Mouse (Mus musculus) testis, adult 2 months (tissue): ENCODE data around the gene Helb. TPM values are rescaled to one million over a fixed set of nuclear protein-coding genes. Genes with fewer than 3 reads are reported as not detected.

Experiments
- H3K27ac ChIP-seq: fragments of 200-500 bp; 2 replicates; pipeline ENCODE4 v1.5.1; 2012; ENCODE audit warnings: low read depth, low read length; ENCODE audit not compliant: control insufficient read depth, insufficient read depth
- H3K27me3 ChIP-seq: fragments of 200-500 bp; 2 replicates; pipeline ENCODE4 v1.6.1; 2012; ENCODE audit warnings: mild to moderate bottlenecking, low read length, moderate library complexity; ENCODE audit not compliant: control insufficient read depth, insufficient read depth
- H3K36me3 ChIP-seq: fragments of 200-500 bp; 2 replicates; pipeline ENCODE4 v1.6.1; 2012; ENCODE audit warnings: mild to moderate bottlenecking, low read length; ENCODE audit not compliant: control insufficient read depth, insufficient read depth
- H3K4me1 ChIP-seq: fragments of 200-500 bp; 2 replicates; pipeline ENCODE4 v1.6.1; 2012; ENCODE audit warnings: low read length; ENCODE audit not compliant: control insufficient read depth, insufficient read depth
- H3K4me3 ChIP-seq: fragments of 200-500 bp; 2 replicates; pipeline ENCODE4 v1.5.1; 2012; ENCODE audit warnings: low read depth, mild to moderate bottlenecking, low read length, moderate library complexity, mixed read lengths; ENCODE audit not compliant: control insufficient read depth
- CTCF ChIP-seq: fragments of 200-500 bp; IDR thresholded peaks from 2 replicates; pipeline ENCODE4 v1.5.1; 2012; ENCODE audit warnings: low read depth, mild to moderate bottlenecking, inconsistent platforms, low read length, moderate library complexity; ENCODE audit not compliant: control insufficient read depth, insufficient read depth, insufficient replicate concordance
- POLR2A ChIP-seq: fragments of 200-500 bp; IDR thresholded peaks from 2 replicates; pipeline ENCODE4 v1.6.1; 2012; ENCODE audit warnings: low read depth, mild to moderate bottlenecking, inconsistent platforms, low read length, moderate library complexity; ENCODE audit not compliant: control insufficient read depth
- polyA plus RNA-seq: library from polyadenylated mRNA; depleted of rRNA; stranded (reverse); fragments of >200 nt; gene quantifications from 2 replicates; pipeline ENCODE4 v1.2.3, GENCODE M21; 2012; rRNA removed

The Helb gene
- polyA plus RNA-seq, 1 experiment, result 0.62 TPM

DNA sequence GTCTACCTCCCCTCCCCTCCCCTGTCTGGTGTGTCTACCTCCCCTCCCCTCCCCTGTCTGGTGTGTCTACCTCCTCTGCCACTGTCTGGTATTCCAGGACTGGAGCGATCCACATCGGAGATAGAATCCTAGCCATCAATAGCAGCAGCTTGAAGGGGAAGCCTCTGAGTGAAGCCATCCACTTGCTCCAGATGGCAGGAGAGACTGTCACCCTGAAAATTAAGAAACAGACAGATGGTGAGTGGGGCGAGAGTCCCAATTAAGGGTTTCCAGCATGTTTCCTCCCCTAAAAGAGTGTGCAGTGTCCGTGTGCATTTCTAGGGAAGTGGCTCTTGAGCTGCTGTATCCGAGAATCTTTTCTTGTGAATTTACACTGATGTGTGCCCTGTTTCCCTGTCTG lies 74.6 kb downstream of the Helb start:
- TF ChIP-seq POLR2A (no peak), CTCF (no peak)
- no peaks in the 10 kb centered on the region for H3K36me3 ChIP-seq
- H3K4me1 ChIP-seq, result no peaks in the 10 kb centered on the region
- no peak overlapping the region for H3K27ac ChIP-seq
- no peaks in the 10 kb centered on the region for H3K27me3 ChIP-seq
- H3K4me3 ChIP-seq, result no peak overlapping the region

DNA sequence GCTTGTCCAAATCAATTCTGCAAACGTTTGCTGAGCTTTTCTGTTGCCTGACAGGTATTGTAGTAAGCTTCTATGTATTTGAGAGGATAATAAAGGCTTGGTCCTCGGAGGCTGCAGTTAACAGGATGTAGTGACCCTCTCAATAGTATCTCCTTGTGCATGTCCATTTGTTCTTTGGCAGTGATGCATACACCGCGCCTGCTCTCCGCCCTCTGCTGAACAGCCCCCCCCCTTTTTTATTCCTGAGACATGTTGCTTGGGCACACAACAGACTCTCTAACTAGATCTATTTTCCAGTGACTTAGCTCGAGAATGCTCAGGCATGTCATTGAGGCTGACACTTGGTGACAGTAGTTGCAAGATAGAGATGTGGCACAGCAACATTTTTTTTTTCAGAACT lies 77.0 kb downstream of the Helb start:
- Histone ChIP-seq H3K36me3 (no peaks in the 10 kb centered on the region), H3K4me3 (no peak overlapping the region), H3K27ac (no peak overlapping the region), H3K27me3 (no peaks in the 10 kb centered on the region), H3K4me1 (no peaks in the 10 kb centered on the region)
- TF ChIP-seq POLR2A, result no peak
- TF ChIP-seq CTCF, result no peak

GRCm38 (mm10) chr10:120035211-120035733 lies 77.5 kb downstream of the Helb start:
- Histone ChIP-seq H3K4me1 (no peaks in the 10 kb centered on the region), H3K27ac (no peak overlapping the region), H3K36me3 (no peaks in the 10 kb centered on the region), H3K4me3 (no peak overlapping the region), H3K27me3 (no peaks in the 10 kb centered on the region)
- no peak for TF ChIP-seq CTCF
- no peak for TF ChIP-seq POLR2A

DNA sequence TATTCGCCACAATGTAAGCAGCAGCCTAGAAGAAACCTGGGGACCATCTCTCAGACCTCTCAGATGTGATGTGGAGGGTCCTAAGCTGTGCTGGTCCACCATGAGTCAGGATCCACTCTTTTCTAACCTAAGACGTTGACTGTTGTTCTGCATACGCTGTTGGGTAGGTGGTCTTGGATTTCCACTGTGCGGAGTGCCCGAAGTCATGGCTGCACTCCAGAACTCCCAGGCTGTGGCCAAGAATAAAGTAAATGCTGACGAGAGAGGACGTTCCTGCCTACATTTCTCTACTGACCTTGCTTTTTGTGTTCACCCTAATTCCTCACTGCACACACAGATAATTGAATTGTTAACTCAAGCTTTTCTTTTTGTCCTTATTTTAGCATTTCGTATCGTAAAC lies 78.9 kb downstream of the Helb start:
- Histone ChIP-seq H3K27me3 (no peaks in the 10 kb centered on the region), H3K4me3 (no peak overlapping the region)

More for the DNA sequence above, 78.9 kb downstream of the Helb start:
- Histone ChIP-seq H3K4me1 (no peaks in the 10 kb centered on the region), H3K27ac (no peak overlapping the region), H3K36me3 (no peaks in the 10 kb centered on the region)
- TF ChIP-seq POLR2A, result no peak
- no peak for TF ChIP-seq CTCF

Other genes with a start within 250 kb of the Helb start
- 382 and 421 TPM in 2 replicates for gene Tmbim4, start 88.6 kb upstream of the Helb start, polyA plus RNA-seq
- 19.9 and 24.3 TPM in 2 replicates for gene Irak3, start 89.1 kb upstream of the Helb start, polyA plus RNA-seq
- 3.9 and 4.0 TPM in 2 replicates for gene Llph, start 114.1 kb upstream of the Helb start, polyA plus RNA-seq